Mouse (Mus musculus): Measurements from ENCODE around the gene Add3. TPM values are rescaled to one million over a fixed set of nuclear protein-coding genes. Genes with fewer than 3 reads are reported as not detected.
A peak's percentile ranks its signal among the peaks of the same experiment; 100 is the strongest.
"Not testable (repeated sequence)": the region's sequence is repeated elsewhere in the genome, so short reads cannot be mapped to it uniquely, and the experiment has no call there.

The Add3 gene
- total RNA-seq, 2 experiments from 2014 or later: 29.2 to 39.1 TPM

DNA sequence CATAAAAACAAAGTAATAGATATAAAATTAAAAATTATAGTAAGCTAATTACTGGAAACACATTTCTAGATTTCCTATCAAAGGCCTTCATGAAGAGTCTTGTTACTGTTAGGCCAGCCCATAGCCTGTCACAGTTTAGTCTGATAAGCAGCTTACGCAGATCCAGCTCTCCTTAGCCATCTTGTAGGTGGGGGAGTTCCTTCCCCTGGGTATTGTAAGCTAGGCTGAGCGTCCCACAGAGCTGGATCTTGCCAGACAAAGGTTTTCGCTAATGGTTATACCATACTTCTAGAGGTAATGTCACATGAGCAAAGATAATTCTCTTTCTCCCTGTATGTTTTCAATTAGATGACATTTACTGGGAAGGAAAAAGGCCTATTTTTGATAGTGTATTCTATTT is 50.0 kb downstream of the Add3 start:
- no peak for DNase-seq (ENCODE audit: low spot score in 2 of 2)

DNA sequence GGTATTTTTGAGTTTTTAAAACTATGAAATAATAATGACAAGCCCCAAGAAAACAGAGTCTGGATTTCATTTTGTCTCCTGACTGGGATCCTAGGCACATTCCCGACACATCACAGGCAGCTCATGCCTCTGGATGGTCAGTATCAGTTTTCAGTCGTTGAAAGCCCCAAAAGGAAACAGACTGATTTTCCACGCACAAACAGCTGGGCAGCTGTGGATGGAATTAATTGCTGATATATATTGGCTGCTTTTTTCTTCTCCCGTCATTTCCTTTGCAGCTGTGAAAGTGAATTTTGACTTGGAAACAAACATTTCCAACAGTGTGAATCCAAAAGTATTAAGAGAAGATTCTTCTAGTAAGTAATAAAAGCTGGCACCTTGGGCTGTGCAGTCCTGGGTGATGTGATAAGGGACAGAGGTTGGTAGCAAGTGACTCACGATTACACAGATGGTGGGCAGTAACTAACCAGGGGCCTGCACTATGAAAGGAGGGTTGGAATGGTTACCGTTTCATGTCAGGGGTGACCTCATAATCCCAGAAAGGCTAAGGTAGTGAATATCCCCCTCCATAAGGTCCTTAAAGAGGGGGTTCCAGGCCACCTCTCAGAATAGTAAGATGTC is 51.7 kb downstream of the Add3 start:
- DNase-seq (ENCODE audit: low spot score in 2 of 2): no peak

DNA sequence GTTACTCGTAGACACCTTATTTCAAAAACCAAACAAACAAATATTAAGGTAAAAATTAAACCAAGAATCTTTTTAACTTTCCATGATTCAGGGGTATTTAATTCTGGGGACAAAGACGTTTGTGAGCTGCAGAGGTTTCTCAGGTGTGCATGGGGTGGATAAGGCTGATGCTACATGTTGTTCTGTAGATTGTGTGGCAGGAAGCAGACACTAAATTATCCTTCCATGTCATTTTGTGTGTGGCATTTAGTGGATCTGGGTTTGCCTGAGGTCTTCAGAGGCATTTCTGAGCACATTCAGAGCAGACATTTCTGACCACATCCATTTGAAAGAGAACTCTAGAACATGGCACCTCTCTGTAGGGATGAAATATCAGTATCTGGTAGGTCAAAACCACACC is 52.9 kb downstream of the Add3 start:
- DNase-seq (ENCODE audit: low spot score in 2 of 2): no peak

DNA sequence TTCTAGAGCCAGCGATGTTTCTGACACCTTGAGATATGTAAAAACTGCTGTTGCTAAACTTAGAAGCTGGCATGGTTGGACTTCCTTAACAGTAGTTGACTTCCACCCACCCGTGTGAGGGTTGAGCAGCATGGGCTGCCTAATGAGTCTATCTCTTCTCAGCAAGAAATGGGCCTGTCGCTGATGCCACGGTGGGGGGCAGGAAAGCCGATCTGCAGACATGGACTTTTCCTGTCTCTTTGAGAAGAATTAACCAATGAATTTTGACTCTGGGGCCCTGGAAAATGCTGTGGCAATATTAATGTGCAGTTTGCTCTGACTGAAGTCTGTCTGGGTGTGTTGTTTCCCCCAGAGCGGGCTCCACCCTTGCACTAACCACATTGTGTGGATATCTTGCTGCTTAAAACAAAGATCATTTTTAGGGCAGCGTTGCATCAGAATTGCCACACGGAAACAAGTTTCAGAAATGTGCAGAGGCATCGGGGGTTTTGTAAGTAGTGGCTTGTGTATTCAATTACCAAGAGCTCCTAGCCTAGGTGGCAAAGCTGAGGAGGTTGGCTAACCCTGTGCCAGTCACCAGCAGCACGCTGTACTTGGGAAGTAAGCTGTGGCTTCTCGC is 53.8 kb downstream of the Add3 start:
- no peak for DNase-seq (ENCODE audit: low spot score in 2 of 2)

DNA sequence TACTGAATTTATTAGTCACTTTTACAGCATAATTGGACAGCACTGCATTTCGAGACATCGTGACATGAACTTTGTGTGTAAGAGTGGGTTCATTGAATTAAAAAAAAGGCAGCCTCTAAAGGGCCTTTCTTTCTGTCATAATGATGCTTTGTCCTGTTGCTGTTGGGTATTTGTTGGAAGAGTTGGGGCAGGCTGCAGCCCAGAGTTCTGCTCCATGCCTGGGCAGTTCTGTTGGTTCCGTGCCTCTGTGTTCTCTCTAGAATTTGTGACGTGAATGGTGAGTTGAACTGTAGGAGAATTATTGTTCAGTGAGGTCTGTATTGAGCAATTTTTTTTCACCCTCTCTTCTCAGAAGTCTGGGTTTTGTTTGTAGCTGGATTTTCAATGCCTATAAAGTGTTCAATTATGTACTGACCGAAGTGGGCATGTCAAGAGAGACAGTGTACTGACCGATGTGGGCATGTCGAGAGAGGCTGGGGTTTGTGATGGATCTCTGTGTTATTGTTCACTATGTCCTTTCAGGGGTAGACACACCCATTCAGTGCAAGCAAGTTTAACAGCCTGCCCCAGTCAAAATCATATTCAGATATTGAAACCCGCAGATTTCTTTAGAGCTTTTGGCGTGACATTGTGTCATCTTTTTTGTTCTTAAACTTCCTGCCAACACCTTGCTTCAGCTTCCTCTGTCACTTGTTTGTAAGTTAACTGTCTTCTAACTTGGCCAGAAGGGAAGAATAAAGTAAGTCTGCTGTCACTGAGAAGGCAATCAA is 54.7 kb downstream of the Add3 start:
- DNase-seq (ENCODE audit: low spot score in 2 of 2): no peak

GRCm38 (mm10) chr19:53196961-53197360 is 56.7 kb downstream of the Add3 start:
- DNase-seq (ENCODE audit: low spot score in 2 of 2): no peak

GRCm38 (mm10) chr19:53197766-53198165 is 57.5 kb downstream of the Add3 start:
- no peak for DNase-seq (ENCODE audit: low spot score in 2 of 2)

- no peak for DNase-seq (ENCODE audit: low spot score in 2 of 2)
Measured at GRCm38 (mm10) chr19:53198706-53199572, 58.7 kb downstream of the Add3 start.

- DNase-seq (ENCODE audit: low spot score in 2 of 2): no peak
Measured at GRCm38 (mm10) chr19:53199711-53200110, 59.5 kb downstream of the Add3 start.

- DNase-seq (ENCODE audit: low spot score in 2 of 2): no peak
Measured at GRCm38 (mm10) chr19:53202116-53202515, 61.9 kb downstream of the Add3 start.

GRCm38 (mm10) chr19:53206986-53207385 is 66.7 kb downstream of the Add3 start:
- no peak for DNase-seq (ENCODE audit: low spot score in 2 of 2)

DNA sequence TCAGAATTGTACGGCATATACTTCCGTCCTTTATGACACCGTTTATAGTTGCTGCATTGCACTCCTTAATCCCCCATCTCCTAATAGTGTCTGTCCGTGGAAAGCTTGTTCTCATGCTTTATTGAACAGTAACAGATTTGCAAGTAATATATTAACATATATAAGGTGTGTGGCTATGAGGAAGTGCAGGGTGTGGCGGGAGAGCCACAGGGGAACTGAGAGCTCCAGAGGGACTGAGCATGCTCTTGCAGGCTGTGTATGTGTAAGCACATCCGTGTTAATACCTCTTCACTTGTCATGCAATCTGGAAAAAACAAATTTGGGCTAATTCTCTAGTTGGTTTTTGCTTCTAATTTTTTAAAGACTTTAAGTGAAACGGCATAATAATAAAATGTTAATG is 68.6 kb downstream of the Add3 start:
- no peak for DNase-seq (ENCODE audit: low spot score in 2 of 2)

DNA sequence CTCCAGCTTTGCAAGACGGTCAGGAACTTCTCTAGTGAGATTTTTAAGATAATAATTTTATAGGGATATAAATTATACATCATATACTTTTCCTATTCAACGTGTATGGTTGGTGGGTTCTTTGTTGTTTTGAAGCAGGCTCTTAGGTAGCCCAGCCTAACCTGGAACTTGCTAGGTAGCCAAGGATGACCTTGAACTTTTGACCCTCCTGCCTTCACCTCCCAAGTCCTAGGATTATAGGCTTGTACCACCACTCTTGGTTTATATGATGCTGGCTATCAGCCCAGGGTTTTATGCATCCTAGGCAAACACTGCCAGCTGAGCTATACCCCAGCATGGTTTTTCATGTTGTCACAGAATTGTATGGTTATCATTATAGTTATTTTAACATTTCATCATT is 70.0 kb downstream of the Add3 start:
- no peak for DNase-seq (ENCODE audit: low spot score in 2 of 2)

DNA sequence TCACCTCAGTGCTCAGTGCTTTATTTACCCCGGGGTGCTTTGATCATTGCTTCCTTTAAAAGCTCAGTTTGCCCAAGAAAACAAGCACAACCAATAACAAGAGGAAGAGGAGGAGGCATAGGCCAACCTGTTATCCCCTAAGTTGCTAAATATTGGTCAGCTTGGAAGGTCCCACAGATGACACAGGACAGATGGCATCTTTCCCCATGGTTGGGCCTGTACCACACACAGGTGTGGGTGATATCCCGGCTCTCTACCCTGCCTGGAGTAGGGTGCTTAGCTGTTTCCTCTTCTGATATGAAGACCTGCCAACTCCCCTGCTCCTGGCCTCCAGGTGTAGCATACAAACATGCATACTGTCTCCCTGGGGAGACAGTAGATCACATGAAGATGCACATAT is 75.1 kb downstream of the Add3 start:
- DNase-seq (ENCODE audit: low spot score in 2 of 2): no peak

GRCm38 (mm10) chr19:53216761-53217538 is 76.7 kb downstream of the Add3 start:
- no peak for DNase-seq (ENCODE audit: low spot score in 2 of 2)

- peak in 1 of 2 experiments; percentile 35 for DNase-seq (ENCODE audit: low spot score in 2 of 2)
Measured at GRCm38 (mm10) chr19:53217837-53218236, 77.6 kb downstream of the Add3 start.

DNA sequence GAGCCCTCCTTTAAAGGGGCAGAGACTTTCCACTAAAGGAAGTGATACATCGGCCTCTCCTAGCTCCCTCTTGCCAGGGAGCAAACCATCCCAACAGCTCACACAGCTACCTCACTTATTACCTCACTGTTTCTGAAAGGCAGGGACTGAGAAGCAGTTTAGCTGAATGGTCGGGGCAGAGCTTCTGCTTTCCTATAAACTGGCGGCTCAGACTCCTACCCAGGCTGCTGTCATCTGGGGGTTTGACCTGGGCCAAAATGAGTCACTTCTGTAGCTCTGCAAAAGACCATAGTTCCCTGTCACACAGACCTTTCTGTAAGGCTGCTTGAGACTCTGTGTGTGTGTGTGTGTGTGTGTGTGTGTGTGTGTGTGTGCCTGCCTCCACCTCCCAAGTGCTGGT is 79.1 kb downstream of the Add3 start:
- DNase-seq (ENCODE audit: low spot score in 2 of 2): no peak

DNA sequence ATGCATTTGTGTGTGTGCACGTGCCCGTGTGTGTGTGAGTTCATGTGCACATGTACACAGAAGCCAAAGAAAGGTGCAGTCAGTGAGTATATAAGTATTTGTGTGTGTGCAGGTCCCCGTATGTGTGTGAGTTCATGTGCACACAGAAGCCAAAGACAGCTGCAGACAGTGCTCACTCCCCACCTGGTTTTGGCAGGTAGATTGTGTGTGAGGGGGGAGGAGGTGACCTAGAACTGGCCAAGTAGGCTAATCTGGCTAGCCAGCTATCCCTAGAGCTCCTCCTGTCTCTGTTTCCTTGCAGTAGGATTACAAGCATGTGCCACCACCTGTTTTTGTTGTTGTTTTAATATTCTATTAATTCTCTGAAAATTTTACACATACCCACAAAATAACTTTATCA is 80.9 kb downstream of the Add3 start:
- no peak for DNase-seq (ENCODE audit: low spot score in 2 of 2)

GRCm38 (mm10) chr19:53225249-53226070 is 85.2 kb downstream of the Add3 start:
- not testable (repeated sequence) for DNase-seq (ENCODE audit: low spot score in 2 of 2)

GRCm38 (mm10) chr19:53226651-53227050 is 86.4 kb downstream of the Add3 start:
- peak in 1 of 2 experiments; percentile 28 for DNase-seq (ENCODE audit: low spot score in 2 of 2)

Data from adrenal gland, adult 18-20 months (tissue).